Mouse (Mus musculus) forebrain, embryonic 15.5 days (tissue): ENCODE results near the gene Asb1. TPM values are rescaled to one million over a fixed set of nuclear protein-coding genes. Genes with fewer than 3 reads are reported as not detected.

Source experiments
- ATAC-seq: fragments of 200-750 bp; cut with Nextera tagmentation; replicated peaks from 2 replicates; pipeline ENCODE4 v1.8.0; 2017; ENCODE audit warnings: mild to moderate bottlenecking, moderate TSS enrichment, moderate library complexity
- H3K27ac ChIP-seq: fragments of 300-500 bp; sonication (generic); replicated peaks from 2 replicates; pipeline ENCODE4 v1.5.1; 2015; ENCODE audit warnings: mild to moderate bottlenecking, inconsistent platforms
- H3K27me3 ChIP-seq: fragments of 300-500 bp; sonication (generic); 2 replicates; pipeline ENCODE4 v1.6.1; 2015; ENCODE audit warnings: inconsistent platforms
- H3K36me3 ChIP-seq: fragments of 300-500 bp; sonication (generic); 2 replicates; pipeline ENCODE4 v1.6.1; 2015; ENCODE audit warnings: mild to moderate bottlenecking, inconsistent platforms
- H3K4me1 ChIP-seq: fragments of 300-500 bp; sonication (generic); 2 replicates; pipeline ENCODE4 v1.6.1; 2015; ENCODE audit warnings: inconsistent platforms
- H3K4me2 ChIP-seq: fragments of 300-500 bp; sonication (generic); replicated peaks from 2 replicates; pipeline ENCODE4 v1.6.1; 2015; ENCODE audit warnings: mild to moderate bottlenecking, inconsistent platforms
- H3K4me3 ChIP-seq: fragments of 300-500 bp; sonication (generic); 2 replicates; pipeline ENCODE4 v1.5.1; 2015; ENCODE audit warnings: mild to moderate bottlenecking, inconsistent platforms
- H3K9ac ChIP-seq: fragments of 300-500 bp; sonication (generic); replicated peaks from 2 replicates; pipeline ENCODE4 v1.6.1; 2015; ENCODE audit warnings: mild to moderate bottlenecking, inconsistent platforms
- H3K9me3 ChIP-seq: fragments of 300-500 bp; sonication (generic); 2 replicates; pipeline ENCODE4 v1.6.1; 2016; ENCODE audit warnings: inconsistent platforms
- whole genome bisulfite sequencing: fragments of 180-500 bp; shearing (Covaris S2); methylation state at CpG from one replicate; pipeline ENCODE4 v1.1.7; 2015; ENCODE audit warnings: mixed read lengths; 5-methylcytosine and 5-hydroxymethylcytosine counted together
- polyA plus RNA-seq: library from polyadenylated mRNA; unstranded; fragments of >200 nt; fragmentation: Nextera tagmentation; extraction: Ambion mirVana; gene quantifications from 2 replicates; pipeline ENCODE4 v1.2.1, GENCODE M21; 2015

The Asb1 gene
- polyA plus RNA-seq = 15.0 and 15.3 TPM in 2 replicates

DNA sequence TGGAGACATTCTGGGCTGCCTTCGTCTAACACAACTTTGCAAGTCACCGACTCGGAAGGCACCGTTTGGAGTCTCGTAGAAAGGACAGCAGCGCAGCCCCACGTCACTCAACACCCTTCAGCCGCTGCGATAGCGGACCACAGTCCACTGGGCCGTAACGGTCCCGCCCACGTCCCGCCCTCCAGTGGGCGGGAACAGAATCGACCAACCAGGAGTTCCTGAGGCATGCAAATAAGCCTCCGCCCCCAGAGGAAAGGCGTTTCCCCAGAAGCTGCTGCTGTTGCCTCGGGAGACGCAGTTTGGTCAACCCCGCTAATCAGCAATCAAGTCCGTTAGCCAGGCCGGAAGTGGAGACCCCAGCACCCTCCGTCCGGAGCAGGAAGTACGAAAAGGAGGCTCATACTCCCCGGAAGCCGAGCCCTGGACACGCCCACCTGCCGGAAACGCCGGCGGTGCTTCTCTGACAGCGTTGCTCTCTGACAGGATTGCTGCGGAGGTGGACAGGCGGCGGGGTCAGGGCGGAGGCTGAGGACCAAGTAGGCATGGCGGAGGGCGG lies at the start of gene Asb1:
Asb1 (plus strand) TSS at position 274 of the 556 bp plus-strand sequence.
- Histone ChIP-seq H3K4me2 (peak within 1 kb of the TSS; percentile 92), H3K4me1 (peaks cover 17% of the 10 kb centered on the region), H3K9ac (peak within 1 kb of the TSS; percentile 73), H3K27me3 (peaks cover 21% of the 10 kb centered on the region), H3K27ac (0 out of 2 replicates have a peak within 1 kb of the TSS, but pooled peaks have one; percentile 2), H3K4me3 (peak within 1 kb of the TSS; percentile 82), H3K36me3 (0 out of 2 replicates have a peak, but pooled peaks cover 1% of the 10 kb centered on the region), H3K9me3 (no peaks in the 10 kb centered on the region)
- under 1% methylated on average over 41 of the region's 41 CpGs for WGBS
- peak; percentile 98 for ATAC-seq

DNA sequence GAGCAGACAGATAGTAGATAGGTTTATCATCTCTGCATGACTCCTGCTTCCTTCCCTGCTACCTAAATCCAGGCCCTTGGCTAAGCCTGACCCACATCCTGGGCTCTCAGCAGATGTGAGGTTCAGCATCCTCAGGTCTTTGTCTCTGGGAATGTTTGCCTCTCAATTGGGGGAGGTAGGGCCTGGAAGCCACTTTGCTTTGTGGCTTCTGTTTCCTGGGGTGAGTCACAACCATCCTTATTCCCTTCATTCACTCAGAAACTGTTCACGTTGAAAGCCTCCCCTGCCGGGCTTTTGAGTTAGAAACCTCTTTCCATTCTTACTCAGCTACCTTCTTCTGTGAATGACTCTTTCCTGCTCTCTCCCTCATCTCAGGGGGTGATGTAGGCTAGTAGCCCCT lies 47.6 kb upstream of the Asb1 start:
- Histone ChIP-seq H3K4me2 (no peak overlapping the region), H3K4me1 (peaks cover 19% of the 10 kb centered on the region), H3K27ac (no peak overlapping the region), H3K36me3 (no peaks in the 10 kb centered on the region), H3K27me3 (no peaks in the 10 kb centered on the region), H3K9me3 (no peaks in the 10 kb centered on the region), H3K9ac (no peak overlapping the region), H3K4me3 (no peak overlapping the region)
- 7% methylated on average over 2 of the region's 2 CpGs for WGBS
- no peak for ATAC-seq

DNA sequence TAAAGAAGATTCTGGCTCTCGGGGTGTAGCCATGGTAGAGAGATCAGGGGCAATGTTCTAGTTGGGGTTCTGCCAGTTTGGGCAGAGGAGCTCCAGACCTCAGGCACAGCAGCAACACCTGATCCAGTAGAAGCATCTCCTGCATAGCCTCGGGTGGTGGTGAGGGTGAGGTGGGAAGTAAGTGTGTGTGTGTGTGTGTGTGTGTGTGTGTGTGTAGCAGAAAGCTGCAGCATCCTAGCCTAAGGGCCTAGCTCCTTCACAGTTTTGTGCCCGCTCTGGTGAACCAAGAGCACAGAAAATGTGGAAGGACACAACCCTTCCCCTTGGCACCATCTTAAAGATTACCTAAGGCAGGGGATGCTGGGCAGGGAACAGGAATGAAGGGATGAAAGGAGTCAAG lies 46.4 kb upstream of the Asb1 start:
- 51% methylated on average over 3 of the region's 3 CpGs for WGBS
- Histone ChIP-seq H3K4me1 (peaks cover 19% of the 10 kb centered on the region), H3K27ac (no peak overlapping the region), H3K4me2 (peak overlapping the region; percentile 82), H3K27me3 (no peaks in the 10 kb centered on the region), H3K4me3 (peak overlapping the region; percentile 66), H3K9me3 (no peaks in the 10 kb centered on the region), H3K9ac (peak overlapping the region; percentile 61), H3K36me3 (no peaks in the 10 kb centered on the region)
- ATAC-seq = peak; percentile 14

DNA sequence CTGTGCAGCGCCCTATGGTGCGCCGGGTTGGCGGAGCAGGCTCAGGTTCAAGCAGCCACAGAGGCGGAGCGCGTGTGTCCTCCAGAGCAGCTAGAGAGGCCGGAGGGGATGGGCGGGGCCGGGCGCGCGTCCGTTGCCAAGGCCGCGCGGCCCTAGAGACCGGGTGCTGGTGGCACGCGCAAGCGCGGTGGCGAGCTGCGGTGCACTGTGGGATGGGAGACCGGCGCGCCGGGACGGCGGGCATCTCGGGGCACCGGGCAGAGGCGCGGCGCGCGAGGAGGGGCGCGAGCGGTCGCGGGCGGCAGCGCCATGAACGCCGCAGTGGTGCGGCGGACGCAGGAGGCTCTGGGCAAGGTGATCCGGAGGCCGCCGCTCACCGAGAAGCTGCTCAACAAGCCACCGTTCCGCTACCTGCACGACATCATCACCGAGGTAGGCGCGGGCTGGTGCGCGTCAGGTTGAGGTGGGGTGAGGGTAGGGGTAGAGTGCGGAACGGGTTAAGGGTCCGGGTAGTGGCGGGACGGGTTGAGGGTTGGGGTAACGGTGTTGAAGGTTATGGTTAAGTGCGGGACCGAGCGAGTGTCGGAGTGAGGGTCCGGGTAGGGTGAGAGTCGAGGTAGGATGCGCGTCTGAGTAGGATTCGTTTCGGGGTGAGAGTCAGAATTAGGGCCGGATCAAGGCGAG lies 45.7 kb upstream of the Asb1 start, which contains the start of gene Traf3ip1:
Traf3ip1 (plus strand) TSS at position 191 of the 684 bp plus-strand sequence.
- WGBS = under 1% methylated on average over 79 of the region's 79 CpGs
- no peak within 1 kb of the TSS for H3K27ac ChIP-seq

DNA sequence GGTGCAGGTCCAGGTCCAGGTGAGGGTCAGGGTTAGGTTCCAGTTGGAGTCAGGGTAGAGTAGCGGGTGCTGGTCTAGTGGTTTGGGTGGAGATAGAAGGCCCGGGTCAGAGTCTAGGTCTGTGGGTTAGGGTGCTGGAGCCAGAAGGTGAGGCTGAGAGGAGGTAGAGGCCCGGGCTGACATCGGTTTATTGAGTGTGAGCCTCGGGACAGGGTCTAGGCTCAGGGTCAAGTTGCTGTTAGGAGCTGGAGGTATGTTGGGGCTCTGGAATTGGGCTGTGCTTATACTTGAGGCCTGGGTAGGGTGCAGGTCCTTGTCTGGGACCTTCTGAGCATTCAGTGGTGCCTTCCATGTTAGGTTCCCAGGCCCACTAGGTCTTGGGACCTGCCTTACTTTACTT lies 45.0 kb upstream of the Asb1 start:
- no peaks in the 10 kb centered on the region for H3K27me3 ChIP-seq
- peak overlapping the region; percentile 66 for H3K4me3 ChIP-seq
- no peak overlapping the region for H3K27ac ChIP-seq
- H3K9ac ChIP-seq = peak overlapping the region; percentile 61
- peaks cover 19% of the 10 kb centered on the region for H3K4me1 ChIP-seq
- no peaks in the 10 kb centered on the region for H3K9me3 ChIP-seq
- H3K36me3 ChIP-seq = peaks cover 5% of the 10 kb centered on the region; the same call in 1 of the 2 replicates
- 40% methylated on average over 5 of the region's 5 CpGs for WGBS
- H3K4me2 ChIP-seq = peak overlapping the region; percentile 82
- ATAC-seq = no peak

More for the DNA sequence above, 45.7 kb upstream of the Asb1 start, which contains the start of gene Traf3ip1:
- Histone ChIP-seq H3K27me3 (no peaks in the 10 kb centered on the region), H3K4me1 (peaks cover 19% of the 10 kb centered on the region), H3K36me3 (peaks cover 2% of the 10 kb centered on the region; the same call in 1 of the 2 replicates), H3K9me3 (no peaks in the 10 kb centered on the region), H3K4me3 (peak within 1 kb of the TSS; percentile 66), H3K4me2 (peak within 1 kb of the TSS; percentile 82), H3K9ac (peak within 1 kb of the TSS; percentile 61)
- peak; percentile 100 for ATAC-seq

DNA sequence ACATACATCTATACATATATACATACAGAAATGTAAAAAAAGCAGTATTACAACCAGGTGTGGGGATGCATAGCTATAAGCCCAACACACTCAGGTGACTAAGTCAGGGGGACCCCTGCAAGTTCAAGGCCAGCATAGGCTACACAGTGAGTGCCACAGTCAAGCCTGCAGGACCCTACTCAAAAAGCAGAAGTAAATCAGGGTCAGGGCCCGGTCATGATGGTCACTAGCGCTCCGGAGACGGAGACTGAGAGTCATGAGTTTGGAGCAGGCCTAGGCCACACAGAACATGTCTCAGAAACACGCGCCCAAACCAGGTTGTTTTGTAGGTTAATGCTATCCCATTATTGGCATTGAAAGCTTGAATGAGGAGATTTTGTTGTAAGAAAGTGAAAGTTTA lies 41.8 kb upstream of the Asb1 start:
- peaks cover 19% of the 10 kb centered on the region for H3K4me1 ChIP-seq
- H3K4me2 ChIP-seq = no peak overlapping the region
- H3K27ac ChIP-seq = no peak overlapping the region
- H3K4me3 ChIP-seq = no peak overlapping the region
- 94% methylated on average over 6 of the region's 6 CpGs for WGBS
- no peaks in the 10 kb centered on the region for H3K27me3 ChIP-seq
- H3K9ac ChIP-seq = no peak overlapping the region
- H3K9me3 ChIP-seq = no peaks in the 10 kb centered on the region
- H3K36me3 ChIP-seq = peaks cover 24% of the 10 kb centered on the region
- no peak for ATAC-seq

DNA sequence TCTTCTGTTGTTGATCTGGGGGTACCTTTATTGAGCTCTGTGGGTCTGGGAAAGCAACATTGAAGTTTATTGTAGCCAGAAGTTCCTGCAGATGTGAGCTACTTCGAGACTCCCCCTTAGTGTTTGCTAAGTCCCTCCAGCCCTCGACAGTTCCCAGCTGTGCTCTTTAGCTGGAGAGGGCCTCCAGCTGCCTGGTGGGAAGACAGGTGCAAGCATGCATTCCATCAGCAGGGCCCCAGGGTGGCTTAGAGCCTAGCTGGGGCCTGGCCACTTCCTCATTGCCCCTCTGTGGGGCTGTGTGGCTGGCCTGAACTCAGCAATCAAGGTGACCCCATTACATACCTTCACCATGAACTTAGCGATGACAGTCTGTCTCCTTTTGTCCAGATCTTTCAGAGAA lies 35.7 kb upstream of the Asb1 start:
- peaks cover 47% of the 10 kb centered on the region for H3K36me3 ChIP-seq
- no peak overlapping the region for H3K4me2 ChIP-seq
- H3K9me3 ChIP-seq = no peaks in the 10 kb centered on the region
- 87% methylated on average over 3 of the region's 3 CpGs for WGBS
- H3K27me3 ChIP-seq = no peaks in the 10 kb centered on the region
- no peak overlapping the region for H3K4me3 ChIP-seq
- H3K4me1 ChIP-seq = no peaks in the 10 kb centered on the region
- no peak overlapping the region for H3K9ac ChIP-seq
- no peak overlapping the region for H3K27ac ChIP-seq
- no peak for ATAC-seq

DNA sequence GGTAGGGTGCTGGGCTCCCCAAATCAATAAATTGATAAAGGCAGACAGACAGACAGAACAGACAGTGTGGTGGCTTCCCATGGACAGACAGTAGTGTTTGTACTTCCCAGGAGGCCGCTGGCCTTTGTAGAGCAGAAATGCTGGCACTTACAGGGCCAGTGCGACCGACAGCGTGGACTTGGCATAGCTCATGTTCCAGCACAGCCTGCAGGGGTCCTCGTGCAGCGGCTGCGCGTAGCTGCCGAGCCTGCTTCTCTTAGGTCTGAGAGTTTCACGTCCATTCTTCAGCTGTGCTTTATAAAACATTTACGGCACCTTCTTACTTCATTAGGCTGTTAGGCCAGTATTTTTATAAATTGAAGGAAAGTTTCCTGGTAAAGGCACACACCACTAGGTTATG lies 25.4 kb upstream of the Asb1 start:
- Histone ChIP-seq H3K27me3 (no peaks in the 10 kb centered on the region), H3K4me2 (no peak overlapping the region), H3K27ac (no peak overlapping the region), H3K36me3 (peaks cover 34% of the 10 kb centered on the region), H3K4me1 (no peaks in the 10 kb centered on the region), H3K9me3 (no peaks in the 10 kb centered on the region), H3K4me3 (no peak overlapping the region), H3K9ac (no peak overlapping the region)
- ATAC-seq = no peak
- WGBS = 79% methylated on average over 11 of the region's 11 CpGs

DNA sequence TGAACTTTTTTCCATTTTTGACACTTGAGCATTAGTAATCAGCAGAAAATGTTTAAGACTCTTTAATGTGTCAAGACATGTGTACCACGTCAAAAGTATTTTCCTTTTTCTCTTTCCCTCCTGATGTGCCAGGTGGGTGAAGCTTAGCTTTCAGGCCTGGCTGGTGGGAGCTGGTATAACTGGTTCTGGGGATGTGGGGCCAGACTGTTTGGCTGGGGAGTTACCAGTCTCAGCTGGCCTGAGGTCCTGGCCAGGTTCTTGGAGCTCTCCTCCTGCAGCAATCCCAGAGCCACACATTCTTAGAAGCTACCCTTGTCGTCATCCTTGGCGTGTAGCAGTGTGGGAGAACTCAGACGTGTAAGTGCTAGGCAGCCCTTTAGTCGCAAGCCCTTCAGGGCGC lies 24.7 kb upstream of the Asb1 start:
- no peak overlapping the region for H3K9ac ChIP-seq
- H3K4me1 ChIP-seq = no peaks in the 10 kb centered on the region
- no peak overlapping the region for H3K27ac ChIP-seq
- ATAC-seq = no peak
- no peaks in the 10 kb centered on the region for H3K27me3 ChIP-seq
- no peak overlapping the region for H3K4me3 ChIP-seq
- H3K36me3 ChIP-seq = peaks cover 36% of the 10 kb centered on the region
- H3K9me3 ChIP-seq = no peaks in the 10 kb centered on the region
- H3K4me2 ChIP-seq = no peak overlapping the region
- WGBS = 90% methylated on average over 6 of the region's 6 CpGs

DNA sequence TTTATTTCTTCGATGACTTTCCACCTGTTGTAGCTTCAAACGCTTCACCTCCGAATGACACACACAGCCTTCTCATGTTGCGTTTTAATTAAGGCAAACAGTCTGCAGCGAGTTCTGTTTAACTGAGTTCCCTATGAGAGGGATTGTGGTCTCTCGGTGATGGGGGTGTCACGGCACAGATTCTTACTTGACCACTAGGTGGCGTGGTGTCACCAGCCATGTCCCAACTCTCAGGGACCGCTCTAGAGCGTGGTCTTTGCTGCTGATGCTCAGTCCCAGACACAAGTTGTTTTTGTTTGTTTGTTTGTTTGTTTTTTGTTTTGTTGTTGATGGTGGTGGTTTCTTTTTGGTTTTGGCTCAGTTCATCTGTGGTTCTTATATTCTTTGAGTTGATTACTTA lies 16.6 kb upstream of the Asb1 start:
- Histone ChIP-seq H3K27ac (no peak overlapping the region), H3K9ac (no peak overlapping the region), H3K36me3 (peaks cover 51% of the 10 kb centered on the region), H3K4me2 (no peak overlapping the region), H3K27me3 (no peaks in the 10 kb centered on the region), H3K9me3 (no peaks in the 10 kb centered on the region), H3K4me3 (no peak overlapping the region), H3K4me1 (no peaks in the 10 kb centered on the region)
- 13% methylated on average over 10 of the region's 10 CpGs for WGBS
- peak; percentile 83 for ATAC-seq

DNA sequence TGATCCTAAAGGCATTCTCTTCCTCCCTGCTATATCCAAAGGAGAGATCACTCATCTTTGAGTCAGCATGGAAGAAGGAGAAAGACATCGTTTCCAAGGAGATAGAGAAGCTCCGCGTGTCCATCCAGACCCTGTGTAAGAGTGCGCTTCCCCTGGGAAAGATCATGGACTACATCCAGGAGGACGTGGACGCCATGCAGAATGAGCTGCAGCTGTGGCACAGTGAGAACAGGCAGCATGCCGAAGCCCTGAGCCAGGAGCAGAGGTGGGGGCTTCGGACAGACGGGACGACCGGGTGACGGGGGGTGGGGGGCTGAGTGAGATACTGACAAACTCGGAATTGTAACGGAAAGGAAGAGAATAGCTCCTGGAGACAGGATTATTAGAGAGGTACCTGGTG lies 14.5 kb upstream of the Asb1 start:
- Histone ChIP-seq H3K9ac (no peak overlapping the region), H3K4me3 (no peak overlapping the region), H3K4me2 (no peak overlapping the region), H3K36me3 (peaks cover 42% of the 10 kb centered on the region), H3K27me3 (no peaks in the 10 kb centered on the region), H3K4me1 (no peaks in the 10 kb centered on the region), H3K27ac (no peak overlapping the region), H3K9me3 (no peaks in the 10 kb centered on the region)
- ATAC-seq = no peak
- 93% methylated on average over 14 of the region's 14 CpGs for WGBS

DNA sequence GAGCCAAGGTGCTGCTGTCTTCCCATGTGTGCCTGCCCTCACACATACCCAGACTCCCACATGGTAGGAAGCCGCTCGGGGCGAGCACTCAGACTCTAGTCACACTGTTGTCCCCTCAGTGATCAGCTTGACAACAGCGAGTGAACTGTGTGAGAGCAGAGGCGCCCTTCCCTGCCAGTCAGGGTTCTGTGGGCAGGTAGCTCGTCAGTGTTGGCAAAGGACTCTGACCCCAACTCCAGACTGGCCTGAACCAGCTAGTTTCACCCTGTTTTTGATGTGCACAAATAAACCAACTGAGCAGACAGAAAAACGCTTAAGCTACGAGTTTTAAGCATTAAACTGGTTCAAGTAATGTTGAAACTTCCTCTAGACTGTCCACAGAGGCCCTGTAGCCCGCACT lies 10.2 kb upstream of the Asb1 start:
- H3K4me2 ChIP-seq = no peak overlapping the region
- no peak overlapping the region for H3K4me3 ChIP-seq
- H3K27me3 ChIP-seq = no peaks in the 10 kb centered on the region
- peaks cover 30% of the 10 kb centered on the region for H3K36me3 ChIP-seq
- H3K9ac ChIP-seq = no peak overlapping the region
- H3K4me1 ChIP-seq = no peaks in the 10 kb centered on the region
- H3K9me3 ChIP-seq = no peaks in the 10 kb centered on the region
- WGBS = 89% methylated on average over 9 of the region's 9 CpGs
- H3K27ac ChIP-seq = no peak overlapping the region
- ATAC-seq = no peak
